Mouse (Mus musculus) MEL-GATA-1-ER (cell line): ENCODE measurements around the gene 4930562C15Rik.

ENCODE experiments used
- DNase-seq: peaks from one replicate; pipeline ENCODE4 v3.0.0-alpha.2; 2012; ENCODE audit warnings: low read depth; ENCODE audit errors: extremely low read depth

Gene 4930562C15Rik

DNA sequence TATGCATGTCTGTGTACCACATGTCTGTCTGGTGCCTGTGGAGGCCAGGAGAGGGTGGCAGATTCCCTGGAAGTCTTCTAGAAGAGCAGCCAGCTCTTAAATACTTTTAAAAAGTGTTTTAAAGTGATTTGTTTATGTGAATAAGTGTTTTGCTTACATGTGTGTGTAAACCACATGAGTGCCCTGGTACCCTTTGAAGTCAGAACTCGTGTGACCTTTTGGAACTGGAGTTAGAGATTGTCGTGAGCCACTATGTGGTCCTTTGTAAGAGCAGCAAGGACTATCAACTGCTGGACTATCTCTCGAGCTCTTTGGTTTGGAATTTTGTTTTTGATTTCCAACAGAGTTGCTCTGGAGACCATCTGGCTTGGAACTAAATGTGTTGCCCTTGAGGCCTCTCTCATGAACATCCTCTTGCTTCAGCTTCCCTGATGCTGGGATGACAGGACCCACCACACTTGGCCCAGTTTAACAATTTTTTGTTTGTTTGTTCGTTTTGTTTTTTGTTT lies 55.0 kb downstream of the 4930562C15Rik start:
- DNase-seq, result no peak

DNA sequence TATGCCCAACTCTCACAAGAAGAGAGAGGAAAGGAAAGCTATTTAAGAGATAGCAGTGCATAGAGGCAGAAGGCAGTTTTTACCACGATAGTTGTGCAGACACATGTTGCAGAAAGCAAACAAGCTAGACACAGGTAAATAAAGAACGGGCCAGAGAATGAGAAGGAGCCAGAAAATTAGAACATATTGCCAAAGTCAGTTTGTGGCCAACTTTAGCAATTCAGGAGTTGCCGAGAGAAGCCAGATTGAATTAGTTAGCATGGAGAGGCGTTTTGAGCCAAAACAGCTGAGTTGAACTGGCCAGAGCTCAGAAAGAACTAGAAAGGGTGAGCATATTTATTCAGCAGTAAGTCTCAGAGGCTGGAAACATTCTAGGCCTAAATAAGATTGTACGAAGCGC lies 57.0 kb downstream of the 4930562C15Rik start:
- no peak for DNase-seq

- DNase-seq, result no peak
These were observed 59.1 kb downstream of the 4930562C15Rik start for GRCm38 (mm10) chr16:4894201-4894908.

DNA sequence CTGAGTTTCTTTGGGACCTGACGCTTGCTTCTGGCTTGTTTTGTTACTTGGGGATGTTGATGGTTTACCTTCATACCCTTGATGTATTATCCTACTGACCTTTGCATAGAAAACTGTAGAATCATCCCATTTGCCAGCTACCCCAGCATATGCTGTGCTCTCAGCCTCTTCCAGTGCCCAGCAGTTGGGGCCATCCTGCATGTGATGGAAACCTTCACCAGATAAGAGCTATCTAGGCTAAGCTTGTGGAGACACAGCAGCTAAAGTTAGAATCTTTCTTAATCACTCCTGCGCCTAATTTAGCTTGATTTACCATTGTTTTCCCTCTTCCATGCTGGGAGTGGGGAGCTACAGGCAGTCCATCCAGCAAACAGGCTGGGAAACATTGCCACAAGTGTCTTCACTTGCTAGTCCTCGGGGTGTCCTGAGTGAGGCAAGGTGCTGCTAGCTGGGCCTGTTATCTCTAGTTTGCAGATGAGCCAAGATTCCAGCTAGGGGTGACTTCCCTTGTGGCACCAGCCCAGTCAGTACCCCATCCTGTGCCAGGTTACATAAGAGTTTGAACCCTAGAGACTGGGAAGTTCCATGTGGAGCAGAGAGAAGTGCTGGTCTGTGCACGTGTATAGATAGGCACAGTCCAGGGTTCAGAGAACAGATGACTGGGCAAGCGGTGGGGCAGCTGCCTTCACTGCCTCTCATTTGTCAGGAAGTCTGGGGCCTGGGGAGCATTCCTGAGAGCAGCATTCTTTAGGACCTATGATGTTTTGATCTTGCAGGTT lies 61.2 kb downstream of the 4930562C15Rik start:
- DNase-seq, result peak; percentile 50

DNA sequence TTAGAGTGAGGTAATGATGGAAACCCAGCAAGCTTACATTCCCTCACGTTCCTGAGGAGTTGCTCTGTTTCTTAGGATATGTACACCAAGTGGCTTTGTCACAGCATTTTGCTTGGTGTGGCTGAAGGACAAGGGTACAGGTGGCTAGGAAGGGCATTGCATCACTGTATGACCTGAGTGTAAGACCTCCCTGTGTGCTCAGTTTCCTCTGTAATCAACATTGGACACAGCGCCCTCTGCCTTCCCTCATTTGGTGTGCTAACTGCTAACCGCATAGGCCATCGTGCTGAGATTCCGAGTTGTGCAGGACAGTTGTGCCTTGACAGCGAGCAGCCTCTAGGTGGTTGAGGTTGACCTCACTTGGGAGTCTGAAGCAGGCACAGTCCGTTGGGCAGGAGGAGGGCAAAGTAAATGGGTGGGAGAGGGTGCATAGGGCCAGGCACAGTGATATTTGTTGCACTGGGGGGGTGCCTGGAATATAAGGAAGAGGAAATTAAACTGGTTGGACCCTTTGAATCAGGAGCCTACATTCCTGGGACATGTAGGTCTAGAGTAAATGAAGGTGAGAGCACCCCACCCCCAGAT lies 62.0 kb downstream of the 4930562C15Rik start:
- DNase-seq, result no peak

DNA sequence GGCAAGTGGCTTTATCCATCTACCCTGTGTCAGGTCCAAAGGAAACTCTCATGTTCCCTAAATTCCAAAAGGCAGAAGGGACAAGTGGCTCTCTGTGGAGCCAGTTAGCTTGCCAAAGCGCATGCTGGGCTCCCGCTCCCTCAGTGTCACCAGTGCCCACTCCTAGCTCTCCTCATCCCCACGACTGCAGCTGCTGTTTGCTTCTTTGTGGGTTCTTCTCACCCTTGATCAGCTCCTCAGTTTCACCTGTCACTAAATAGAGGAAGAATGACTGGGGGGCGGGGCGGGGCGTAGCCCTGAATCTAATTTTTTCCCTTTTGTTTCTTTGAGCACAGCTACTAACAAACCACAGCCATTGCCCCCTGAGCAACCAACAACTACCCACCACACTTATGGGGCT lies 63.7 kb downstream of the 4930562C15Rik start:
- no peak for DNase-seq

- DNase-seq, result no peak
These were observed 64.5 kb downstream of the 4930562C15Rik start for GRCm38 (mm10) chr16:4899711-4900110.

GRCm38 (mm10) chr16:4901167-4901566 lies 66.0 kb downstream of the 4930562C15Rik start:
- DNase-seq, result no peak

- DNase-seq, result no peak
These were observed 67.2 kb downstream of the 4930562C15Rik start for GRCm38 (mm10) chr16:4902390-4902789.

- DNase-seq, result no peak
These were observed 68.4 kb downstream of the 4930562C15Rik start for GRCm38 (mm10) chr16:4903491-4904102.

DNA sequence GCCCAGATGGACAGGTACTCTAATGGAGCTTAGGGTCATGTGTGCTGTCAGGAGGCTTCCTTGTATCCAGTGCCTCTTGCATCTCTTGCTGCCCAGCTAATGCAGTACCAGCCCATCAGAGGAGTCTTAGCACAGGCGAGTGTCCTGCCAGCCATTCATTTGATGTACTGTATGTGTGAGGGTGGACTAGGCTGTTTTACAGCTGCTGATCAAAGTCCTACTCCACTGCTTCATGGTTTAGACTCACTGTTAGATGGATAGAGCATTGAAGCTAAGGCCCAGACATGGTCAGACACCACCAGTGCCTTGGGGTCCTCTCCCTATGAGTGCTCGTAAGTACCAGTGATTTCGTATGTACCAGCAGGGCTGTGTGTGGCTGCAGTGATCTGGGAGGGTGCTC lies 69.7 kb downstream of the 4930562C15Rik start:
- no peak for DNase-seq

DNA sequence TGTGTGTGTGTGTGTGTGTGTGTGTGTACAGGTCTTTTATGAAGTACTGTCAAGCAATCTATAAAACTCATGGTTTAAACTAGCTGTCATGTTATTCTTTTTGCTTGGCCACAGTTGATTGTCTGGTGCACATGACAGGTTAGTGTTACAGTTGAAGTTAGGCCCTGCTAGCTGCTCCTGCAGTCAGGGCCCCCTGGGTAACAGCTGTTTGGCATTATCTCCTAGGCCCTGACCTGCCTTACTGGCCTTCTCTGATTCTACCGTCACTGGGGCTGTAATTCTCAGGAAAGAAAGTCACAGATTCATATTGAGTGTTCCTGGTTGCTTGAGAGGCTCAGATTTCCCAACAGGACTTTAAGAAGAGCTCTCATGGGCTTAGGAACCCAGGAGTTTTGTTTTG lies 70.4 kb downstream of the 4930562C15Rik start:
- no peak for DNase-seq

DNA sequence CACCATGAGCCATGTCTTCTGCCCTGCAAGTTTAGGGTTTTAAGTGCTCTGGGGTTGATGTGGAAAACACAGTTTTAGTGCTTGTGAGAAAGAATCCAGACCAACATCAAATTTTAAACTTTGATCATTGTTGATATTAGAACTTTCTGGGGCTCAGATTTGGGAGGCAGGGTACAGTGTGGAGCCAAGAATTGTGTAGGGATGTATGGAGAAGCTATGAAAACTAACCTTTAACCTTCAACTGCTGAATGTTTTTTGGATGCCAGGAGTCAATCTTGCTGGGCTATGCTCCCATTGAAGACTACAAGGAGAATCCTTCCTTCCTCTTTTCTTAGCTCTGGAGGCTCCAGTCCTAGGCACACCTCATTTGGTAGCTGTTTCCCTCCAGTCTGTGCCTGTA lies 71.3 kb downstream of the 4930562C15Rik start:
- DNase-seq, result no peak

- DNase-seq, result no peak
These were observed 72.2 kb downstream of the 4930562C15Rik start for GRCm38 (mm10) chr16:4907386-4907785.

- DNase-seq, result no peak
These were observed 72.8 kb downstream of the 4930562C15Rik start for GRCm38 (mm10) chr16:4907972-4908371.

- DNase-seq, result no peak
These were observed 74.5 kb downstream of the 4930562C15Rik start for GRCm38 (mm10) chr16:4909745-4910144.

- DNase-seq, result no peak
These were observed 75.5 kb downstream of the 4930562C15Rik start for GRCm38 (mm10) chr16:4910758-4911157.

- DNase-seq, result no peak
These were observed 76.9 kb downstream of the 4930562C15Rik start for GRCm38 (mm10) chr16:4912074-4912648.

DNA sequence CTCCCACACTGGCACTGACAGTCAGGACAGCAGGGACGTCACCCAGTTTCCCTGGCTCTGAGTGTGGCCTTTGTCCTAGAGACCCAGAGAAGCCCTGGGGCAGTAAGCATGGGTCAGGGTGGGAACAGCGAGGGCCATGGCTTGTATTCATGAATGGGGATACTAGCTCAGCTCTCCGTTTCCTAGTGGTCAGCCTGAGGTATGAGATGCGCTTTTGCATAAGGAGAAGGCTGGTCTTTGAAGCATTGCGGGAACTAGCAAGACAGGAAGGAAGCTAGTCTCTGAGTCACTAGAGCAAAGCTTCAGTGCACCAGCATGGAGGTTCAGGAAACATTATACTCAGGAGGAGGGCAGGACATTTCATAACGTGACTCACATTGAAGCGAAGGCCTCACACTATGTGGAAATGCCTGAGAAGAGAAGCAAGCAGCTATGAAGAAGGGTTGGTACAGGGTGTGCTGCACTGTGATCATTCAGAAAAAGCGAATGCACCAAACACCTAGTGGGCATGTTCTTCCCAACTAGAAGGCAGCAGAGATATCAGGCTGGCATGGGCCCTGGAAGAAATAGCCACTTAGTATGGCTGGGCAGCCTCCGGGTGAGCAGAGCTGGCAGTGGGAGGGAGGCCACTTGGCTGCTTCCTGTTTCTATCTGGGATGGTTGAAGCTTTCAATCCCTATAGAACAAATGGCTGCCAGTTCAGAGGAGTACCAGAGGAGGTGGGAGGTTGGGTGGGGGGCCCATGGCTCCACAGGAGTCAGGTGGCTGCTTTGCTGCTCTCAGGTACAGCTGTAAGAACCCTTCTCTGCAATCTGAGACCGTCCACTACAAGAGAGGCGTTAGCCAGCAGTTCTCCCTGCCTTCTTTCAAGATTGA lies 77.9 kb downstream of the 4930562C15Rik start:
- DNase-seq, result no peak
